Mouse (Mus musculus) liver, embryonic 14.5 days (tissue): ENCODE results near the gene Hoxb4.

Experiments
- CTCF ChIP-seq: IDR thresholded peaks from 2 replicates; pipeline ENCODE4 v1.5.1; 2016; ENCODE audit warnings: antibody characterized with exemption, low read depth, control low read depth
- EP300 ChIP-seq: IDR thresholded peaks from 2 replicates; pipeline ENCODE4 v1.6.1; 2016; ENCODE audit warnings: antibody characterized with exemption, low read depth

DNA sequence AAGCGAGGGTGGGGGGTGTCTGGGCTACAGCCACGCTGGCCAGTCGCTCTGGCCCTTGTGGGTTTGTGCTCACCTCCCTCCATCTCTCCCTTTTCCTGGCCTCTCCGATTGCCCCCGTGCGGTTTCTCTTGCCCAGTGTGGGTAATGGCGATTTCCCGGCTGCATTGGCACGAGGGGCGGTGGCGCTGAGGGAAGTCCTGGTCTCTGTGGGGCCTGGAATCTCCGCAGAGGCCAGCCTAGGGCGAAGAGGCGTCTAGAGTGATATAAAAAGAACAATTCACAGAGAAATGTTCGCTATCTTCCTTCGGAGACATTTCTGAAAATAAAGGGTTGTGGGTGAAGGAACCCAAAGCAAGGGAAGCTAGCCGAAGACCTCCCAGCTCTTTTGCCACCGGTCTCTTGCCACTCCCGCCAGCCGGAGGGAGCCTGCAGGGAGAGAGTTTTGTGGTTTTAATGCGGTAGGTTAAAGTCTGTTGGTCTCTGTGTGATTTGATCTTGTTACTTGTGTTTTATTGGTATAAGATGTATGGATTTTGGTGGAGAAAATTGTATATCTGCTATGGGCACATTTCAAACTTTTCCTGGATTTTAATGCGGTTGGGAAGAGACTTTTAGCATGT is 24.7 kb upstream of the Hoxb4 start:
- TF ChIP-seq CTCF (no peak), EP300 (no peak)
